Mouse (Mus musculus) olfactory bulb, adult 2 months (tissue): ENCODE measurements around the gene Eng.

Source experiments
- CTCF ChIP-seq: fragments of 200-500 bp; IDR thresholded peaks from 2 replicates; pipeline ENCODE4 v1.5.1; 2012; ENCODE audit warnings: low read depth, mild to moderate bottlenecking, low read length, moderate library complexity; ENCODE audit not compliant: insufficient read depth
- POLR2A ChIP-seq: fragments of 200-500 bp; IDR thresholded peaks from 2 replicates; pipeline ENCODE4 v1.6.1; 2012; ENCODE audit warnings: mild to moderate bottlenecking, low read depth, low read length, moderate library complexity; ENCODE audit not compliant: insufficient read depth

GRCm38 (mm10) chr2:32669876-32670275 is 23.5 kb downstream of the Eng start:
- TF ChIP-seq CTCF = no peak
- no peak for TF ChIP-seq POLR2A
